Mouse (Mus musculus): ENCODE data around the gene Trim6. TPM values are rescaled to one million over a fixed set of nuclear protein-coding genes. Genes with fewer than 3 reads are reported as not detected.
A peak's percentile ranks its signal among the peaks of the same experiment; 100 is the strongest.

The Trim6 gene
- total and polyA plus RNA-seq, 3 experiments: 0.31 TPM; not detected in 2

DNA sequence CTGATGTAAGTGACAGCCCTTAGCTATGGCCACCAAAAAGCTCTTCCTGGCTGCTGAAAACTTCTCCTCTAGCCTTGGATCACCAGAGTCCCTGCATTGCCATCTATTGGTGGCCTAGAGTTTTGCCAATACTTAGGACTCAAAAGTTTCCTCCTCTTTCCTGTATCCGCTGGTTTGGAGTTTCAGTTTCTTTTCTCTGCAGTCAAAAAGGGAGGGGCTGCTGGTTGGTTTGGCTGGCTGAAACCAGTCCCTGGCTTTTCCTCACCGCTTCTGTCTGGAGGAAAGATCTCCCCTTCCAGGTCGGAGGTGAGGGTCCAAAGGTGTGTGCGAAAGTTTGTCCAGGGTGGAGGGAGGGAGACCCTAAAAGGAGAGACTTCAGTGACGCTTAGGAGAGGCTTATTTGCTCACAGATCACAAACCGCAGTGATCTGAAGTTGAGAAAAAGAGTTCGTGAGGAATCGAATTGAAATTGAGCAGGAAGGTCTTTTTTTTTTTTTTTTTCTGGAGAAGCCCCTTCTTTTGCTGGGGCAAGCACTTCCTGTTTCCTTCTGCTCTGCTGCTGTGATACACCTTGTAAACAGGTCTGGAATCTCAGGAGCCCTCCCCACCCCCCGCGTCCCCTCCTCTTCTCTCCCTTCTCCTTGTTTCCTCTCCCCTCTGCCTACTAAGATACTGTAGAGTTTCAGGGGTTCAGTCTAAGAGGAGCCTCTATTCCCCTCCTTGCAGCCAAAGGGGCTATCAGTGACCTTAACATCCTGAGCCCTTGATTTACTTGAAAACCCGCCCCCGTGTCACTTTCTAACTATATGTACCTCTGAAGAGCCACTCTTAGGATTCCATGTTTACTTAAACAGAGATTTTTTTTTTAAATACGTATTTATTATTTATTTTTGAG, 25.9 kb downstream of the Trim6 start, which contains the start of gene Trim34a:
Trim34a (plus strand) TSS at position 171 of the 895 bp plus-strand sequence.
- Histone ChIP-seq H3K9ac (ENCODE audit: insufficient read depth, low read depth) (peak within 1 kb of the TSS; percentile 95), H3K27me3 (replicated peaks) (no peaks in the 10 kb centered on the region), H3K79me2 (replicated peaks; ENCODE audit: control insufficient read depth, extremely low read depth, insufficient read depth, poor library complexity, severe bottlenecking) (no peaks in the 10 kb centered on the region; the same call in 1 of the 2 replicates), H3K4me2 (ENCODE audit: insufficient read depth, low read depth, poor library complexity, severe bottlenecking) (peak within 1 kb of the TSS; percentile 93), H3K4me1 (ENCODE audit: control insufficient read depth in 1 of 2, insufficient read depth in 2 of 2) (peaks cover 9 to 44% of the 10 kb centered on the region in 2 experiments; a peak in 3 of 4 replicates), H3K9me3 (replicated peaks; ENCODE audit: low read length) (no peaks in the 10 kb centered on the region), H3K27ac (ENCODE audit: insufficient read depth, low read depth) (peak within 1 kb of the TSS; percentile 44; the same call in 1 of the 2 replicates), H3K36me3 (replicated peaks in 1 of 2; ENCODE audit: control insufficient read depth in 1 of 2, insufficient read depth in 1 of 2, low read length in 1 of 2) (peaks cover 0 to 3% of the 10 kb centered on the region in 2 experiments), H3K4me3 (replicated peaks in 1 of 3; ENCODE audit: low read depth in 2 of 3, low read length in 2 of 3, poor library complexity in 1 of 3) (peak within 1 kb of the TSS; percentile 71 to 92 (median 84))
- in situ Hi-C loops (cut with MboI; ENCODE audit: low pct_ligation_motif_present, low pct_unique_long_range_greater_than_20kb, low sequenced_read_pairs): no loop called here
- dilution Hi-C loops (cut with MboI; ENCODE audit: extremely low pct_ligation_motif_present, extremely low pct_unique_long_range_greater_than_20kb, low sequenced_read_pairs): no loop called here
- DNase-seq (ENCODE audit: extremely low read depth): peak; percentile 91
- TF ChIP-seq CHD1 (IDR thresholded peaks at IDR 0.05; ENCODE audit: low read depth, low read length): no peak
- TF ChIP-seq HCFC1 (IDR thresholded peaks at IDR 0.05; ENCODE audit: low read depth, low read length): peak; percentile 52; the same call in 1 of the 2 replicates
- peak; percentile 57; the same call in 1 of the 2 replicates for TF ChIP-seq POLR2A (IDR thresholded peaks at IDR 0.05; ENCODE audit: low read depth, low read length)
- TF ChIP-seq SIN3A (IDR thresholded peaks at IDR 0.05; ENCODE audit: low read length): peak; percentile 69
- no peak for TF ChIP-seq UBTF (IDR thresholded peaks at IDR 0.05; ENCODE audit: low read depth, low read length)
- no peak for TF ChIP-seq MYC (IDR thresholded peaks at IDR 0.05; ENCODE audit: low read depth, low read length)
- peak; percentile 75 for TF ChIP-seq RAD21 (IDR thresholded peaks at IDR 0.05; ENCODE audit: low read depth, low read length)
- peak; percentile 70; the same call in 1 of the 2 replicates for TF ChIP-seq MAZ (IDR thresholded peaks at IDR 0.05; ENCODE audit: low read depth, low read length)
- no peak for TF ChIP-seq TCF12 (IDR thresholded peaks at IDR 0.05; ENCODE audit: low read depth, low read length)
- TF ChIP-seq ETS1 (conservative IDR thresholded peaks at IDR 0.05; ENCODE audit: low read depth, low read length): peak; percentile 67
- no peak for TF ChIP-seq USF1 (IDR thresholded peaks at IDR 0.05; ENCODE audit: low read depth, low read length)
- no peak for TF ChIP-seq E2F4 (IDR thresholded peaks at IDR 0.05; ENCODE audit: insufficient replicate concordance, low read depth, low read length)
- TF ChIP-seq EP300 (IDR thresholded peaks at IDR 0.05; ENCODE audit: low read length): no peak; the same call in 1 of the 2 replicates
- peak; percentile 93 for TF ChIP-seq IRF4 (IDR thresholded peaks at IDR 0.05; ENCODE audit: low read depth, low read length)
- TF ChIP-seq SMC3 (IDR thresholded peaks at IDR 0.05; ENCODE audit: low read depth, low read length): peak; percentile 58
- TF ChIP-seq NRF1 (IDR thresholded peaks at IDR 0.05; ENCODE audit: low read depth, low read length): no peak
- no peak for TF ChIP-seq RCOR1 (conservative IDR thresholded peaks at IDR 0.05; ENCODE audit: low read depth, low read length)
- no peak for TF ChIP-seq MAFK (IDR thresholded peaks at IDR 0.05; ENCODE audit: insufficient replicate concordance, low read length)
- TF ChIP-seq TBP (conservative IDR thresholded peaks at IDR 0.05; ENCODE audit: low read depth, low read length): peak; percentile 63; the same call in 1 of the 2 replicates
- no peak for TF ChIP-seq KAT2A (IDR thresholded peaks at IDR 0.05; ENCODE audit: insufficient replicate concordance, low read length)
- peak in 1 of 2 experiments; percentile 80; a peak in 2 of 4 replicates for TF ChIP-seq CTCF (conservative IDR thresholded peaks at IDR 0.05 in 1 of 2, IDR thresholded peaks at IDR 0.05 in 1 of 2; ENCODE audit: low read depth in 2 of 2, low read length in 2 of 2)
- no peak for TF ChIP-seq MEF2A (IDR thresholded peaks at IDR 0.05; ENCODE audit: borderline replicate concordance, low read depth, low read length)
- peak; percentile 48 for TF ChIP-seq ZNF384 (IDR thresholded peaks at IDR 0.05; ENCODE audit: low read depth, low read length)
- TF ChIP-seq USF2 (conservative IDR thresholded peaks at IDR 0.05; ENCODE audit: low read depth, low read length): no peak
- no peak for TF ChIP-seq MXI1 (IDR thresholded peaks at IDR 0.05; ENCODE audit: low read depth, low read length)
- no peak for TF ChIP-seq ZC3H11A (IDR thresholded peaks at IDR 0.05; ENCODE audit: low read depth, low read length)
- no peak for TF ChIP-seq MAX (IDR thresholded peaks at IDR 0.05; ENCODE audit: low read length)
- 0 out of 2 replicates have a peak, but pooled peaks have one; percentile 17 for TF ChIP-seq CHD2 (IDR thresholded peaks at IDR 0.05; ENCODE audit: low read length)
- no peak for TF ChIP-seq JUN (IDR thresholded peaks at IDR 0.05; ENCODE audit: insufficient read depth, low read depth, low read length)
- TF ChIP-seq BHLHE40 (IDR thresholded peaks at IDR 0.05; ENCODE audit: low read depth, low read length): no peak
- TF ChIP-seq POLR2AphosphoS2 (IDR thresholded peaks at IDR 0.05; ENCODE audit: low read depth, low read length): no peak
- peak; percentile 47; the same call in 1 of the 2 replicates for TF ChIP-seq ZMIZ1 (IDR thresholded peaks at IDR 0.05; ENCODE audit: low read depth, low read length)
- TF ChIP-seq JUND (conservative IDR thresholded peaks at IDR 0.05; ENCODE audit: low read depth, low read length): no peak
- TF ChIP-seq GABPA (IDR thresholded peaks at IDR 0.05; ENCODE audit: insufficient replicate concordance, low read depth, low read length): no peak
- peak; percentile 75 for TF ChIP-seq ELF1 (IDR thresholded peaks at IDR 0.05; ENCODE audit: low read depth, low read length)
- TF ChIP-seq PAX5 (IDR thresholded peaks at IDR 0.05; ENCODE audit: low read length): no peak
- no peak for TF ChIP-seq ZKSCAN1 (IDR thresholded peaks at IDR 0.05; ENCODE audit: borderline replicate concordance, low read depth, low read length)
- 0 out of 2 replicates have a peak, but pooled peaks have one; percentile 35 for TF ChIP-seq NELFE (IDR thresholded peaks at IDR 0.05; ENCODE audit: low read depth, low read length)
